Mouse (Mus musculus) lung, adult 2 months (tissue): ENCODE results near the gene Cldn11. TPM values are rescaled to one million over a fixed set of nuclear protein-coding genes. Genes with fewer than 3 reads are reported as not detected.

Experiments used
- DNase-seq: peaks from one replicate; pipeline ENCODE4 v3.0.0; 2022
- H3K4me1 ChIP-seq: fragments of 200-500 bp; 2 replicates; pipeline ENCODE4 v1.6.1; 2011; ENCODE audit warnings: low read length; ENCODE audit not compliant: control insufficient read depth, insufficient read depth
- H3K4me3 ChIP-seq: fragments of 200-500 bp; replicated peaks from 2 replicates; pipeline ENCODE3; 2011; ENCODE audit warnings: low read depth, mild to moderate bottlenecking, control low read depth, low read length; ENCODE audit errors: extremely low read depth
- CTCF ChIP-seq: fragments of 200-500 bp; IDR thresholded peaks from 2 replicates; pipeline ENCODE4 v1.5.1; 2011; ENCODE audit warnings: mild to moderate bottlenecking, low read length, control low read depth; ENCODE audit not compliant: insufficient read depth
- POLR2A ChIP-seq: fragments of 200-500 bp; IDR thresholded peaks from 2 replicates; pipeline ENCODE4 v1.6.1; 2011; ENCODE audit warnings: low read depth, mild to moderate bottlenecking, control low read depth, low read length, borderline replicate concordance; ENCODE audit errors: extremely low read depth
- WGBS: fragments of 180-500 bp; shearing (Covaris S2); methylation state at CpG from one replicate; pipeline ENCODE4 v1.1.7; 2018; 5-methylcytosine and 5-hydroxymethylcytosine counted together
- polyA plus RNA-seq: library from polyadenylated mRNA; depleted of rRNA; stranded (reverse); fragments of >200 nt; gene quantifications from 2 replicates; pipeline ENCODE4 v1.2.3, GENCODE M21; 2012; rRNA removed

Cldn11 gene
- polyA plus RNA-seq: 0.80 and 1.3 TPM in 2 replicates

- 1% methylated on average over 33 of the region's 33 CpGs for WGBS
- DNase-seq: peak; percentile 10
- H3K4me1 ChIP-seq: no peaks in the 10 kb centered on the region
- no peak within 1 kb of the TSS for H3K4me3 ChIP-seq
- TF ChIP-seq POLR2A: no peak
- no peak for TF ChIP-seq CTCF
Measured at GRCm38 (mm10) chr3:31149706-31150105, at the start of gene Cldn11. Cldn11 (plus strand) TSS chr3:31149920.

- 53% methylated on average over 5 of the region's 5 CpGs for WGBS
Measured at GRCm38 (mm10) chr3:31100026-31100425, 49.7 kb upstream of the Cldn11 start.

GRCm38 (mm10) chr3:31100802-31101201 is 48.9 kb upstream of the Cldn11 start:
- no peak for TF ChIP-seq POLR2A
- TF ChIP-seq CTCF: no peak
- H3K4me1 ChIP-seq: peaks cover 28% of the 10 kb centered on the region
- WGBS: 70% methylated on average over 3 of the region's 3 CpGs
- DNase-seq: no peak
- no peak overlapping the region for H3K4me3 ChIP-seq

More at GRCm38 (mm10) chr3:31100026-31100425, 49.7 kb upstream of the Cldn11 start:
- DNase-seq: no peak
- no peak overlapping the region for H3K4me3 ChIP-seq
- peaks cover 27% of the 10 kb centered on the region for H3K4me1 ChIP-seq
- TF ChIP-seq CTCF: no peak
- TF ChIP-seq POLR2A: no peak

GRCm38 (mm10) chr3:31104936-31105335 is 44.8 kb upstream of the Cldn11 start:
- TF ChIP-seq CTCF (no peak), POLR2A (no peak)
- DNase-seq: no peak
- Histone ChIP-seq H3K4me1 (peaks cover 32% of the 10 kb centered on the region), H3K4me3 (no peak overlapping the region)
- WGBS: 38% methylated on average over 6 of the region's 6 CpGs

- no peak for DNase-seq
- WGBS: 70% methylated on average over 6 of the region's 6 CpGs
- TF ChIP-seq CTCF: no peak
- no peak for TF ChIP-seq POLR2A
- no peak overlapping the region for H3K4me3 ChIP-seq
- peaks cover 32% of the 10 kb centered on the region for H3K4me1 ChIP-seq
Measured at GRCm38 (mm10) chr3:31106597-31106996, 43.1 kb upstream of the Cldn11 start.

DNA sequence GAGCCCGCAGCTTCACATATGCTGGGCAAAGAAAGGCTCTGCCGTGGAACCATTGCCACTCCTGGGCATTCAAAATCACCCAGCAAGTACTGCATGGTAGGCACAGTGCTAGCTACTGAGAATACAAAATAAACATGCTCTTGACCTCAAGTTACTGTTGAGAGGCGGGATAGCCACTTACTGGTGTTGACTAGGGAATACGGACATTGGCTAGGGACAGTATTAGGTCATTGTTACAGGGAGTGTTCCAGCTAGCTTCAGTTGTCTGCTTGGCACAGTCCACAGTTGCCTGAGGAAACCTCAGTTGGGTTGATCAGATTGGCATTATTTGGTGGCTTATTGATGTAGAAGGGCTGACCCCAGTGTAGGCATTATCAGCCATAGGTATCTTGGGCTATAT is 42.0 kb upstream of the Cldn11 start:
- 30% methylated on average over 4 of the region's 4 CpGs for WGBS
- H3K4me3 ChIP-seq: no peak overlapping the region
- TF ChIP-seq CTCF (no peak), POLR2A (no peak)
- DNase-seq: peak; percentile 30
- H3K4me1 ChIP-seq: peaks cover 32% of the 10 kb centered on the region

- DNase-seq: no peak
- Histone ChIP-seq H3K4me1 (peaks cover 24% of the 10 kb centered on the region), H3K4me3 (no peak overlapping the region)
- 39% methylated on average over 3 of the region's 3 CpGs for WGBS
- TF ChIP-seq CTCF (no peak), POLR2A (no peak)
Measured at GRCm38 (mm10) chr3:31109108-31109507, 40.6 kb upstream of the Cldn11 start.

DNA sequence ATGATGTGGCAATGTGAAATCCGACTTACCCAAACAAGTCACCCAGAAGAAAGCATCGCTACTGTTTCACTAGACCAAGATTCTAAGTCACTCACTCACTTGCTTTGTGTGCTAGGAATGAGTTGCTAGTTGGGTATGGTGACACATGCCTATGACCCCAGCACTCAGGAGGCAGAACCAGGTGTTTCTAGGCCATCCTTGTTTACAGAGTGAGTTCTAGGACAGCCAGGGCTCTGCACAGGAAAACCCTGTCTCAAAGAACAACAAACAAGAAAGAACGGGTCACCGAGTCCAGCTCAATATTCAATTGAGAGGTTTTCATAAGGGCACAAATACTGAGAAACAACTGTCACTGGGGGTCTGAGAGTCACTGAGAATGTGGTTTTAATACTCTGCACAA is 26.6 kb upstream of the Cldn11 start:
- 76% methylated on average over 4 of the region's 4 CpGs for WGBS
- Histone ChIP-seq H3K4me1 (no peaks in the 10 kb centered on the region), H3K4me3 (no peak overlapping the region)
- DNase-seq: no peak
- TF ChIP-seq CTCF: no peak
- TF ChIP-seq POLR2A: no peak

DNA sequence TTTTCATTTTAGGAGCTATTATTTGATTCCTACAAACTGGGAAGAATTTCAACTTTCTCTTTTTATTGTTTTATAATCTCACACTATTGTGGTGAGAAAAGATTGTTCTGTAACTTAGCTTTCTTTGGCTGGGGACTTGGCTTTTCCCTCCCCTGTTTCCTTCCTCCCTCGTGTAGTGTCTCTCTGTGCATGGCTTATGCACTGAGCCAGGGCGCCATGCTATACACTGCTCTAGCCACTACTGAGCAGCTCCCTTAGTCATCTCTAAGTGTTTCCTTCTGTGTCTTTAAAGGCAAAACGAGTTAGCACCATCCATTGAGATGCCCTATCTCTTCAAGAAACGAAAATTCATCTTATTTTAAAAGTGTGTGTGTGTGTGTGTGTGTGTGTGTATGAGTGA is 23.4 kb upstream of the Cldn11 start:
- no peak for DNase-seq
- no peaks in the 10 kb centered on the region for H3K4me1 ChIP-seq
- TF ChIP-seq POLR2A: no peak
- TF ChIP-seq CTCF: no peak
- no peak overlapping the region for H3K4me3 ChIP-seq
- WGBS: 58% methylated on average over 4 of the region's 4 CpGs

GRCm38 (mm10) chr3:31126848-31127247 is 22.9 kb upstream of the Cldn11 start:
- TF ChIP-seq CTCF: no peak
- TF ChIP-seq POLR2A: no peak
- WGBS: 77% methylated on average over 3 of the region's 3 CpGs
- no peak for DNase-seq
- Histone ChIP-seq H3K4me1 (no peaks in the 10 kb centered on the region), H3K4me3 (no peak overlapping the region)

GRCm38 (mm10) chr3:31129766-31130165 is 20.0 kb upstream of the Cldn11 start:
- no peak for TF ChIP-seq POLR2A
- no peak for TF ChIP-seq CTCF
- Histone ChIP-seq H3K4me3 (no peak overlapping the region), H3K4me1 (peaks cover 5% of the 10 kb centered on the region)
- DNase-seq: no peak
- 37% methylated on average over 4 of the region's 4 CpGs for WGBS
